Mouse (Mus musculus): ENCODE measurements at regions not wholly inside any gene's neighbourhood (a gene's known extent, or its start where the extent isn't known, plus 50 kb on each side); places are given as distances from the start of the nearest gene placed in this dataset.

- 79% methylated on average over 2 of the region's 2 CpGs for WGBS
- Histone ChIP-seq H3K4me3 (ENCODE audit: low read length) (no peak overlapping the region), H3K9ac (ENCODE audit: low read length) (no peak overlapping the region), H3K27ac (ENCODE audit: low read length) (no peak overlapping the region), H3K4me1 (replicated peaks; ENCODE audit: control insufficient read depth, insufficient read depth, low read length) (no peaks in the 10 kb centered on the region), H3K9me3 (ENCODE audit: control insufficient read depth, low read length) (no peaks in the 10 kb centered on the region), H3K27me3 (ENCODE audit: control insufficient read depth, insufficient read depth, low read depth, low read length) (no peaks in the 10 kb centered on the region), H3K4me2 (ENCODE audit: low read depth, low read length) (no peak overlapping the region), H3K36me3 (ENCODE audit: control insufficient read depth, insufficient read depth, low read length) (no peaks in the 10 kb centered on the region)
- ATAC-seq (ENCODE audit: low read depth), result no peak
These were observed 301.5 kb downstream of the Lrig3 start for GRCm38 (mm10) chr10:126267321-126267998.

GRCm38 (mm10) chr10:126257171-126257570 is 291.2 kb downstream of the Lrig3 start:
- no peaks in the 10 kb centered on the region for H3K9me3 ChIP-seq (ENCODE audit: control insufficient read depth, low read length)
- no peaks in the 10 kb centered on the region for H3K27me3 ChIP-seq (ENCODE audit: control insufficient read depth, insufficient read depth, low read depth, low read length)
- no peak overlapping the region for H3K27ac ChIP-seq (ENCODE audit: low read length)
- no peak overlapping the region for H3K4me3 ChIP-seq (ENCODE audit: low read length)
- H3K4me1 ChIP-seq (replicated peaks; ENCODE audit: control insufficient read depth, insufficient read depth, low read length), result no peaks in the 10 kb centered on the region
- H3K36me3 ChIP-seq (ENCODE audit: control insufficient read depth, insufficient read depth, low read length), result no peaks in the 10 kb centered on the region
- H3K4me2 ChIP-seq (ENCODE audit: low read depth, low read length), result no peak overlapping the region
- WGBS, result 76% methylated on average over 8 of the region's 8 CpGs
- ATAC-seq (ENCODE audit: low read depth), result no peak
- H3K9ac ChIP-seq (ENCODE audit: low read length), result no peak overlapping the region

- H3K27ac ChIP-seq (ENCODE audit: low read length), result no peak overlapping the region
- ATAC-seq (ENCODE audit: low read depth), result no peak
- H3K36me3 ChIP-seq (ENCODE audit: control insufficient read depth, insufficient read depth, low read length), result no peaks in the 10 kb centered on the region
- H3K4me2 ChIP-seq (ENCODE audit: low read depth, low read length), result no peak overlapping the region
- WGBS, result 86% methylated on average over 4 of the region's 4 CpGs
- no peak overlapping the region for H3K4me3 ChIP-seq (ENCODE audit: low read length)
- H3K9me3 ChIP-seq (ENCODE audit: control insufficient read depth, low read length), result no peaks in the 10 kb centered on the region
- no peak overlapping the region for H3K9ac ChIP-seq (ENCODE audit: low read length)
- H3K27me3 ChIP-seq (ENCODE audit: control insufficient read depth, insufficient read depth, low read depth, low read length), result no peaks in the 10 kb centered on the region
- H3K4me1 ChIP-seq (replicated peaks; ENCODE audit: control insufficient read depth, insufficient read depth, low read length), result no peaks in the 10 kb centered on the region
These were observed 288.2 kb downstream of the Lrig3 start for GRCm38 (mm10) chr10:126254198-126254597.

- 76% methylated on average over 12 of the region's 12 CpGs for whole genome bisulfite sequencing
- H3K9me3 ChIP-seq (ENCODE audit: control insufficient read depth, low read length), result no peaks in the 10 kb centered on the region
These were observed 283.2 kb downstream of the Lrig3 start for GRCm38 (mm10) chr10:126249176-126249575.

GRCm38 (mm10) chr10:126243051-126243450 is 277.1 kb downstream of the Lrig3 start:
- WGBS, result 91% methylated on average over 7 of the region's 7 CpGs
- ATAC-seq (ENCODE audit: low read depth), result no peak
- Histone ChIP-seq H3K4me1 (replicated peaks; ENCODE audit: control insufficient read depth, insufficient read depth, low read length) (no peaks in the 10 kb centered on the region), H3K4me2 (ENCODE audit: low read depth, low read length) (no peak overlapping the region), H3K9me3 (ENCODE audit: control insufficient read depth, low read length) (no peaks in the 10 kb centered on the region), H3K27me3 (ENCODE audit: control insufficient read depth, insufficient read depth, low read depth, low read length) (no peaks in the 10 kb centered on the region), H3K9ac (ENCODE audit: low read length) (no peak overlapping the region), H3K27ac (ENCODE audit: low read length) (no peak overlapping the region), H3K4me3 (ENCODE audit: low read length) (no peak overlapping the region), H3K36me3 (ENCODE audit: control insufficient read depth, insufficient read depth, low read length) (no peaks in the 10 kb centered on the region)

More at GRCm38 (mm10) chr10:126249176-126249575, 283.2 kb downstream of the Lrig3 start:
- no peak overlapping the region for H3K4me3 ChIP-seq (ENCODE audit: low read length)
- H3K27ac ChIP-seq (ENCODE audit: low read length), result no peak overlapping the region
- H3K9ac ChIP-seq (ENCODE audit: low read length), result no peak overlapping the region
- no peaks in the 10 kb centered on the region for H3K36me3 ChIP-seq (ENCODE audit: control insufficient read depth, insufficient read depth, low read length)
- ATAC-seq (ENCODE audit: low read depth), result no peak
- H3K27me3 ChIP-seq (ENCODE audit: control insufficient read depth, insufficient read depth, low read depth, low read length), result no peaks in the 10 kb centered on the region
- H3K4me2 ChIP-seq (ENCODE audit: low read depth, low read length), result no peak overlapping the region
- no peaks in the 10 kb centered on the region for H3K4me1 ChIP-seq (replicated peaks; ENCODE audit: control insufficient read depth, insufficient read depth, low read length)

- Histone ChIP-seq H3K9me3 (ENCODE audit: control insufficient read depth, low read length) (no peaks in the 10 kb centered on the region), H3K27ac (ENCODE audit: low read length) (no peak overlapping the region), H3K36me3 (ENCODE audit: control insufficient read depth, insufficient read depth, low read length) (no peaks in the 10 kb centered on the region), H3K9ac (ENCODE audit: low read length) (no peak overlapping the region), H3K27me3 (ENCODE audit: control insufficient read depth, insufficient read depth, low read depth, low read length) (no peaks in the 10 kb centered on the region), H3K4me1 (replicated peaks; ENCODE audit: control insufficient read depth, insufficient read depth, low read length) (no peaks in the 10 kb centered on the region), H3K4me3 (ENCODE audit: low read length) (no peak overlapping the region), H3K4me2 (ENCODE audit: low read depth, low read length) (no peak overlapping the region)
- no peak for ATAC-seq (ENCODE audit: low read depth)
- 39% methylated on average over 4 of the region's 4 CpGs for WGBS
These were observed 273.6 kb downstream of the Lrig3 start for GRCm38 (mm10) chr10:126239536-126239935.

Small RNA genes in the stretch of these regions (microRNA-seq; reads per million reads assigned to microRNA genes)
- gene Mir378d, result 14.8 reads per million, percentile 30 among the genes with 10 or more reads in this experiment

Measured in lung, embryonic 16.5 days (tissue).